Mouse (Mus musculus) hindbrain, embryonic 12.5 days (tissue): ENCODE results near the gene Gart. TPM values are rescaled to one million over a fixed set of nuclear protein-coding genes. Genes with fewer than 3 reads are reported as not detected.

Source experiments
- ATAC-seq: fragments of 200-750 bp; cut with Nextera tagmentation; 2 replicates; pipeline ENCODE4 v1.8.0; 2017; ENCODE audit warnings: moderate TSS enrichment; ENCODE audit not compliant: low FRiP score
- H3K27ac ChIP-seq: fragments of 300-500 bp; sonication (generic); 2 replicates; pipeline ENCODE4 v1.5.1; 2016; ENCODE audit warnings: mild to moderate bottlenecking
- H3K27me3 ChIP-seq: fragments of 300-500 bp; sonication (generic); 2 replicates; pipeline ENCODE4 v1.6.1; 2016; ENCODE audit warnings: mild to moderate bottlenecking
- H3K36me3 ChIP-seq: fragments of 300-500 bp; sonication (generic); 2 replicates; pipeline ENCODE4 v1.6.1; 2016; ENCODE audit warnings: mild to moderate bottlenecking
- H3K4me1 ChIP-seq: fragments of 300-500 bp; sonication (generic); 2 replicates; pipeline ENCODE4 v1.6.1; 2016
- H3K4me2 ChIP-seq: fragments of 300-500 bp; sonication (generic); replicated peaks from 2 replicates; pipeline ENCODE4 v1.6.1; 2016; ENCODE audit warnings: mild to moderate bottlenecking
- H3K4me3 ChIP-seq: fragments of 300-500 bp; sonication (generic); 2 replicates; pipeline ENCODE4 v1.5.1; 2016; ENCODE audit warnings: mild to moderate bottlenecking
- H3K9ac ChIP-seq: fragments of 300-500 bp; sonication (generic); 2 replicates; pipeline ENCODE4 v1.6.1; 2016; ENCODE audit warnings: mild to moderate bottlenecking, moderate library complexity
- H3K9me3 ChIP-seq: fragments of 300-500 bp; sonication (generic); replicated peaks from 2 replicates; pipeline ENCODE4 v1.6.1; 2016; ENCODE audit warnings: mild to moderate bottlenecking
- WGBS: fragments of 180-500 bp; shearing (Covaris S2); methylation state at CpG from one replicate; pipeline ENCODE4 v1.1.7; 2016; 5-methylcytosine and 5-hydroxymethylcytosine counted together
- polyA plus RNA-seq: library from polyadenylated mRNA; unstranded; fragments of >200 nt; fragmentation: Nextera tagmentation; extraction: Ambion mirVana; gene quantifications from 2 replicates; pipeline ENCODE4 v1.2.1, GENCODE M21; 2016

Gart gene
- 85.2 and 88.1 TPM in 2 replicates for polyA plus RNA-seq

DNA sequence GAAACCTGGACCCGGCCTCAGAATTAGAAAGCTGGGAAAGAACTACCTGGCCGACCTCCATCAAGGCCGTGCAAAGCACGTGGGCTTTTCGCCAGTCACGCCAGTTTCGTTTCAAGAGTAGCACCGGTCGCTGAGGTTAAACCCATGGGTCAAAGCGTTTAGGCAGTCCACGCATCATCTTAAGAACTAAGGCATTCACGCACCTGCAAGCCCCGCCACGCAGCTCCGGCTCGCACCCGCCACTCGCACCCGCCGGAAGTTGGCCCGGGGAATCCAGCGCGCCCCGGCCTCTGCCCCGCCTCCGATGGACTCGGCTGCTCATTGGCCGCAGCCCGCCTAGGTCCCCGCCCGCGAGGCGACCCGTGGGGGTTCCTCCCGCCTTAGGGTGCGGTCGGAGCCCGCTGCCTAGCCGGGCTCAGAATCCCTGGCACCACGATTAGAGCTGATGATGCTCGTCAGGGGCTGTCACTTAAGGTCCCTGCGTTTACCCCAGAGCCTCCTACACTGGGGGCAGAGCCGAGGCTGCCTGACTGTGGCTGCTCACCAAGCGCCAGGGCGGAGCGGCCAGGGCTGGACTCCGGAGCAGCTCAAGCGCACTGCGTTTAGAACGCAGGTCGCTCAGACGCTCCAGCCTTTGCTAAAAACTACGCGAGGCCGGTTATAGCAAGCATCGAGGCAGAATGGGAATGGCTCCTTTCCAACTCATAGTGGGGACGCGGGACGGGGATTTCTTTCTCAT is at the start of gene Gart:
Gene Gart (minus strand): TSS at position 272 of the 739 bp plus-strand sequence.
- ATAC-seq: peak; percentile 88
- peak within 1 kb of the TSS; percentile 94 for H3K4me2 ChIP-seq

DNA sequence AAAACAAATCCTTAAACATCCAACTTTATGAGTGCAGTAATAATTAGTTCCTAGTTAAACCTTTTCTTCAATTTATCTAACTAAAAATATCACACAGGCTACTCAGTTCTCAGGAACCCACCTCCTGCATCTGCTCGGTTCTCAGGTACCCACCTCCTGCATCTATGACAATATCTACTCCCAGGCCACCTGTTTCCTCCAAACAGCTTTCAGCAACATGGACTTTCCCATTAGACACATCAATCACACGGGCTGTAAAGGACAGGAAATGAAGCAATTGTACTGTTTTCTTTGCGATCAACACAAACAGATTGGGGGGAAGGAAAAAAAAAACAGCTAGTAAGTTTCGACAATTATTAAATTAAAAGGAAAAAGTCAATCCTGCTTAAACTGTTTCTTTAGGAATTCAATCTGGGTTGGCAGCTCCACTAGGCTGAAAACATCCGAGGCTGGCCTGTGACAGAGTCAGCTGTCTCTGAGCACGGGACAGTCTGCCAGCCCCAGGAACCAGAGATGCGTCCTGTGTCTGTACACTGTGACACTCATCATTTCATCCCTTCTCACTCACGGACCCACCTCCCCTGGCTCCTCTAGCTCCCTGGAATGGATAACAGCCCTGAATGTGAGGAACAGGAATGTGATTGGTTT is 48.5 kb upstream of the Gart start:
- no peak overlapping the region for H3K27ac ChIP-seq
- no peaks in the 10 kb centered on the region for H3K27me3 ChIP-seq
- no peak for ATAC-seq
- H3K9me3 ChIP-seq: no peaks in the 10 kb centered on the region
- no peak overlapping the region for H3K4me2 ChIP-seq
- H3K36me3 ChIP-seq: peaks cover 35% of the 10 kb centered on the region
- H3K9ac ChIP-seq: no peak overlapping the region
- no peaks in the 10 kb centered on the region for H3K4me1 ChIP-seq
- no peak overlapping the region for H3K4me3 ChIP-seq
- WGBS: 69% methylated on average over 8 of the region's 8 CpGs

More for the DNA sequence above, at the start of gene Gart:
- Histone ChIP-seq H3K4me3 (peak within 1 kb of the TSS; percentile 77), H3K9me3 (no peaks in the 10 kb centered on the region), H3K27ac (peak within 1 kb of the TSS; percentile 99), H3K4me1 (peaks cover 12% of the 10 kb centered on the region), H3K9ac (peak within 1 kb of the TSS; percentile 82), H3K36me3 (peaks cover 13% of the 10 kb centered on the region), H3K27me3 (no peaks in the 10 kb centered on the region)
- under 1% methylated on average over 59 of the region's 59 CpGs for WGBS

GRCm38 (mm10) chr16:91694455-91695084 is 47.8 kb upstream of the Gart start:
- Histone ChIP-seq H3K4me1 (peaks cover 4% of the 10 kb centered on the region), H3K4me2 (no peak overlapping the region), H3K4me3 (no peak overlapping the region), H3K27me3 (no peaks in the 10 kb centered on the region), H3K36me3 (peaks cover 32% of the 10 kb centered on the region), H3K9ac (no peak overlapping the region), H3K27ac (no peak overlapping the region), H3K9me3 (no peaks in the 10 kb centered on the region)
- 34% methylated on average over 14 of the region's 14 CpGs for WGBS
- ATAC-seq: peak; percentile 82

DNA sequence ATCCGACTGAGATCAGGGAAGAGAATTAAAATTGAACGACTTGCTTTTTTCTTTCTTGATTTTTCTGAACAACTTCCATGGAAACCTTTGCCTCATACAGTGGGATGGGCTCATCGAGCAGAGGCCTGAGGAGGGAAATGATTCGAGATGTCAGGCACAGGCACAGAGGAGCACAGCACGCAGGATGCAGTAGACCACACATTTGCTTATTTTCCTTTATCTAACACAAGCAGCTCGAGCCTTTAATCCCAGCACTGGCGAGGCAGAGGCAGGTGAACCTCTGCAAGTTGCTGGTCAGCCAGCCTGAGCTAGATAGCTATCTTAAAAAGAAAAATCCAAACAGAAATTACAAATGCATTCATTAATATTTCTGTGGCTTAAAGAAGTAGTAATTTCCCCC is 43.0 kb upstream of the Gart start:
- ATAC-seq: no peak
- Histone ChIP-seq H3K9me3 (no peaks in the 10 kb centered on the region), H3K36me3 (peaks cover 16% of the 10 kb centered on the region), H3K9ac (no peak overlapping the region), H3K4me1 (peaks cover 18% of the 10 kb centered on the region), H3K4me2 (peak overlapping the region; percentile 84), H3K27me3 (no peaks in the 10 kb centered on the region), H3K27ac (no peak overlapping the region), H3K4me3 (no peak overlapping the region)
- WGBS: 51% methylated on average over 7 of the region's 7 CpGs

- peaks cover 24% of the 10 kb centered on the region for H3K36me3 ChIP-seq
- under 1% methylated on average over 70 of the region's 71 CpGs for whole genome bisulfite sequencing
- no peaks in the 10 kb centered on the region for H3K9me3 ChIP-seq
- H3K27me3 ChIP-seq: no peaks in the 10 kb centered on the region
- H3K4me3 ChIP-seq: peak within 1 kb of the TSS; percentile 92
- ATAC-seq: peak; percentile 100
- H3K4me2 ChIP-seq: peak within 1 kb of the TSS; percentile 84
- H3K9ac ChIP-seq: peak within 1 kb of the TSS; percentile 93
- peak within 1 kb of the TSS; percentile 88 for H3K27ac ChIP-seq
- H3K4me1 ChIP-seq: peaks cover 18% of the 10 kb centered on the region
Measured at GRCm38 (mm10) chr16:91688619-91689334, 42.0 kb upstream of the Gart start, which contains the start of gene Donson. Gene Donson (minus strand): TSS chr16:91688770.

GRCm38 (mm10) chr16:91688023-91688618 is 41.4 kb upstream of the Gart start:
- Histone ChIP-seq H3K4me2 (peak overlapping the region; percentile 84), H3K4me1 (peaks cover 18% of the 10 kb centered on the region), H3K9me3 (no peaks in the 10 kb centered on the region), H3K27ac (peak overlapping the region; percentile 88), H3K4me3 (peak overlapping the region; percentile 92), H3K27me3 (no peaks in the 10 kb centered on the region), H3K36me3 (peaks cover 28% of the 10 kb centered on the region), H3K9ac (peak overlapping the region; percentile 93)
- 1% methylated on average over 48 of the region's 51 CpGs for WGBS
- peak; percentile 77 for ATAC-seq

GRCm38 (mm10) chr16:91686369-91686768 is 39.6 kb upstream of the Gart start:
- Histone ChIP-seq H3K9ac (no peak overlapping the region), H3K36me3 (peaks cover 42% of the 10 kb centered on the region), H3K4me3 (no peak overlapping the region), H3K4me2 (no peak overlapping the region), H3K27ac (no peak overlapping the region), H3K9me3 (no peaks in the 10 kb centered on the region), H3K27me3 (no peaks in the 10 kb centered on the region), H3K4me1 (peaks cover 18% of the 10 kb centered on the region)
- ATAC-seq: no peak
- WGBS: 91% methylated on average over 5 of the region's 5 CpGs

DNA sequence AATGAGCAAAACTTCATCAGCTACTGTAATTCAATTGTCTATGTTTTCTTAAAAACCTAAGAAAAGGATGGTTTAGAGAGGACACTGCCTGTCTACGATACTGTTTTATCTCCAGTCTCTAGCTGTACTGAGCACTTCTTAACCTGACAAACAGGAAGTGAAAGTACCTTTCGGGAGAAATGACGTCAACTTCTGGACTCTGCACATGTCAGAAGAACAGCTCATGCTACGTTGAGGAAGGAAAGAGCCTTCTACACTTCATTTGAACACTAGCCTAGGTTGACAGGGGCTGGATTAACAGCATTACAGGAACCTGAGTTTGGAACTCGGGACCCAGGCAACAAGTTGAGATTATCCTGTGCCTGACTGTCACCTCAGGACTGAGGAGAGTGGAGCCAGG is 38.8 kb upstream of the Gart start:
- peaks cover 18% of the 10 kb centered on the region for H3K4me1 ChIP-seq
- no peaks in the 10 kb centered on the region for H3K9me3 ChIP-seq
- no peak overlapping the region for H3K9ac ChIP-seq
- no peak overlapping the region for H3K27ac ChIP-seq
- no peak overlapping the region for H3K4me2 ChIP-seq
- no peak overlapping the region for H3K4me3 ChIP-seq
- H3K27me3 ChIP-seq: no peaks in the 10 kb centered on the region
- peaks cover 46% of the 10 kb centered on the region for H3K36me3 ChIP-seq
- no peak for ATAC-seq
- WGBS: 90% methylated on average over 5 of the region's 5 CpGs

DNA sequence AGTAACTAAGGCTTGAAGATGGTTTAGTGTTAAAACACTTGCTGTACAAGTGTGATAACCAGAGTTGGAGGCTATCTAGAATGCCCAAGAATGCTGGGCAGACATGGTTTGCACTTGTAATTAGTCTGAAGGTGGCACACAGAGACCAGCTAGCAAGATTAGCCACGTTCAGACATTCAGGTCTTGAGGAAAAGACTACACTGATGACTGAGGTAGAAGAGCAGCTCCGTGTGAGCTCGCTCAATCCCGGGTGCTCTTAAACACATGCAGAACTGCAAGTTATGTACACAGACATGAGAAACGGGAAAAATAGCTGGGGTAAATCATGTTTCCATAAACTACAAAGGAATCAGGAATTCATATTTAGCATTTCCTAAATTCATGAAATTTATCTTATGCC is 33.9 kb upstream of the Gart start:
- no peaks in the 10 kb centered on the region for H3K9me3 ChIP-seq
- WGBS: 88% methylated on average over 5 of the region's 5 CpGs
- H3K4me2 ChIP-seq: no peak overlapping the region
- H3K27me3 ChIP-seq: no peaks in the 10 kb centered on the region
- no peak overlapping the region for H3K27ac ChIP-seq
- H3K9ac ChIP-seq: no peak overlapping the region
- peaks cover 79% of the 10 kb centered on the region for H3K36me3 ChIP-seq
- no peaks in the 10 kb centered on the region for H3K4me1 ChIP-seq
- H3K4me3 ChIP-seq: no peak overlapping the region
- no peak for ATAC-seq

GRCm38 (mm10) chr16:91678147-91678911 is 31.6 kb upstream of the Gart start:
- no peak overlapping the region for H3K9ac ChIP-seq
- no peaks in the 10 kb centered on the region for H3K27me3 ChIP-seq
- peaks cover 76% of the 10 kb centered on the region for H3K36me3 ChIP-seq
- H3K27ac ChIP-seq: no peak overlapping the region
- H3K4me2 ChIP-seq: no peak overlapping the region
- no peak for ATAC-seq
- no peaks in the 10 kb centered on the region for H3K4me1 ChIP-seq
- H3K9me3 ChIP-seq: no peaks in the 10 kb centered on the region
- 94% methylated on average over 5 of the region's 5 CpGs for WGBS
- H3K4me3 ChIP-seq: no peak overlapping the region

DNA sequence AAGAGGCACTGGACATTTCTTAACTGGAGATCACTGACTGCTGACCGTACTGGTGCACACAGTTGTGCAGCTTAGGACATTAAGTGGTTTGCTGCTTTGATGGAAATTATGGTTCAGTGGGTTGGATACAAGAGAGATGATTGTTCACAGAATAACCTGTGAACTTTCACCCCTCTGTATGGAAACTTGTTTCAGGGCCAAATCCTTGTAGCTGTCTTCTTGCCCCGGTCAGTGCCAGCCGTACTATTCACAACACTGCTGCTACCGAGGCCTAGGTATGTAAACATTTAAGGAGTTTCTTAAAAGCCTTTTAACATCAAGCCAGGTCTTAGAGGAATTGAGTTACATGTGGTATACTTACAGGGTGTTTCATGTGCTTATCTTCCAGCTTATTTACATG is 27.7 kb upstream of the Gart start:
- no peak overlapping the region for H3K27ac ChIP-seq
- no peaks in the 10 kb centered on the region for H3K4me1 ChIP-seq
- ATAC-seq: no peak
- no peaks in the 10 kb centered on the region for H3K27me3 ChIP-seq
- WGBS: 89% methylated on average over 4 of the region's 4 CpGs
- H3K9me3 ChIP-seq: no peaks in the 10 kb centered on the region
- H3K4me2 ChIP-seq: no peak overlapping the region
- peaks cover 78% of the 10 kb centered on the region for H3K36me3 ChIP-seq
- H3K9ac ChIP-seq: no peak overlapping the region
- H3K4me3 ChIP-seq: no peak overlapping the region
